Mouse (Mus musculus) liver, adult 2 months (tissue): ENCODE data around the gene Garnl3. TPM values are rescaled to one million over a fixed set of nuclear protein-coding genes. Genes with fewer than 3 reads are reported as not detected.
A peak's percentile ranks its signal among the peaks of the same experiment; 100 is the strongest.

Experiments
- DNase-seq: peaks from one replicate; pipeline ENCODE4 v3.0.0-alpha.2; 2011; ENCODE audit warnings: low read depth, low spot score; ENCODE audit errors: extremely low read depth
- H3K27ac ChIP-seq: fragments of 200-500 bp; replicated peaks from 2 replicates; pipeline ENCODE4 v1.5.1; 2012; ENCODE audit warnings: low read depth, mild to moderate bottlenecking, control low read depth, inconsistent platforms, low read length; ENCODE audit not compliant: insufficient read depth
- H3K27me3 ChIP-seq: fragments of 200-500 bp; 2 replicates; pipeline ENCODE4 v1.6.1; 2012; ENCODE audit warnings: mild to moderate bottlenecking, moderate library complexity, low read length, inconsistent platforms; ENCODE audit not compliant: control insufficient read depth, insufficient read depth
- H3K36me3 ChIP-seq: fragments of 200-500 bp; 2 replicates; pipeline ENCODE4 v1.6.1; 2012; ENCODE audit warnings: low read length, inconsistent platforms; ENCODE audit not compliant: control insufficient read depth, insufficient read depth
- H3K4me1 ChIP-seq: fragments of 200-500 bp; 2 replicates; pipeline ENCODE4 v1.6.1; 2011; ENCODE audit warnings: low read length; ENCODE audit not compliant: control insufficient read depth, insufficient read depth
- H3K4me3 ChIP-seq: fragments of 200-500 bp; 2 replicates; pipeline ENCODE4 v1.5.1; 2011; ENCODE audit warnings: low read depth, mild to moderate bottlenecking, control low read depth, low read length, moderate library complexity; ENCODE audit not compliant: insufficient read depth
- H3K79me2 ChIP-seq: fragments of 200-500 bp; 2 replicates; pipeline ENCODE4 v1.6.1; 2012; ENCODE audit warnings: inconsistent platforms, mild to moderate bottlenecking, low read length, moderate library complexity; ENCODE audit not compliant: control insufficient read depth, insufficient read depth
- H3K9ac ChIP-seq: fragments of 200-500 bp; 2 replicates; pipeline ENCODE4 v1.6.1; 2012; ENCODE audit warnings: low read depth, mild to moderate bottlenecking, control low read depth, inconsistent platforms, low read length
- CTCF ChIP-seq: fragments of 200-500 bp; IDR thresholded peaks from 2 replicates; pipeline ENCODE4 v1.5.1; 2011; ENCODE audit warnings: low read depth, low read length, control low read depth
- POLR2A ChIP-seq: fragments of 200-500 bp; IDR thresholded peaks from 2 replicates; pipeline ENCODE4 v1.6.1; 2011; ENCODE audit warnings: low read length, control low read depth; ENCODE audit not compliant: insufficient read depth; ENCODE audit errors: extremely low read depth
- WGBS: fragments of 180-500 bp; shearing (Covaris S2); methylation state at CpG from one replicate; pipeline ENCODE4 v1.1.7; 2018; 5-methylcytosine and 5-hydroxymethylcytosine counted together
- polyA plus RNA-seq: library from polyadenylated mRNA; depleted of rRNA; stranded (reverse); fragments of >200 nt; gene quantifications from 2 replicates; pipeline ENCODE4 v1.2.3, GENCODE M21; 2012
- total RNA-seq: library from RNA; depleted of rRNA; stranded (reverse); fragments of >200 nt; gene quantifications from 2 replicates; pipeline ENCODE4 v1.2.3, GENCODE M21; 2014

Garnl3 gene
- total and polyA plus RNA-seq, 2 experiments: 0.11 to 0.28 TPM

GRCm38 (mm10) chr2:33086671-33087363 is 44.6 kb downstream of the Garnl3 start:
- no peak for DNase-seq
- H3K79me2 ChIP-seq: no peaks in the 10 kb centered on the region
- H3K9ac ChIP-seq: no peak overlapping the region
- H3K27me3 ChIP-seq: no peaks in the 10 kb centered on the region
- H3K4me3 ChIP-seq: no peak overlapping the region
- no peak overlapping the region for H3K27ac ChIP-seq
- H3K36me3 ChIP-seq: no peaks in the 10 kb centered on the region
- WGBS: 79% methylated on average over 7 of the region's 7 CpGs
- TF ChIP-seq CTCF: no peak
- TF ChIP-seq POLR2A: no peak
- H3K4me1 ChIP-seq: no peaks in the 10 kb centered on the region

- Histone ChIP-seq H3K4me3 (no peak overlapping the region), H3K9ac (no peak overlapping the region), H3K27me3 (no peaks in the 10 kb centered on the region), H3K79me2 (no peaks in the 10 kb centered on the region), H3K27ac (no peak overlapping the region), H3K4me1 (no peaks in the 10 kb centered on the region), H3K36me3 (no peaks in the 10 kb centered on the region)
- no peak for DNase-seq
- TF ChIP-seq POLR2A (no peak), CTCF (no peak)
- 70% methylated on average over 7 of the region's 7 CpGs for WGBS
Measured at GRCm38 (mm10) chr2:33086016-33086596, 45.3 kb downstream of the Garnl3 start.

- Histone ChIP-seq H3K4me1 (no peaks in the 10 kb centered on the region), H3K79me2 (no peaks in the 10 kb centered on the region), H3K27me3 (no peaks in the 10 kb centered on the region), H3K4me3 (no peak overlapping the region), H3K9ac (no peak overlapping the region), H3K36me3 (no peaks in the 10 kb centered on the region), H3K27ac (no peak overlapping the region)
- no peak for DNase-seq
- 77% methylated on average over 3 of the region's 3 CpGs for WGBS
- TF ChIP-seq POLR2A (no peak), CTCF (no peak)
Measured at GRCm38 (mm10) chr2:33084221-33084620, 47.2 kb downstream of the Garnl3 start.

DNA sequence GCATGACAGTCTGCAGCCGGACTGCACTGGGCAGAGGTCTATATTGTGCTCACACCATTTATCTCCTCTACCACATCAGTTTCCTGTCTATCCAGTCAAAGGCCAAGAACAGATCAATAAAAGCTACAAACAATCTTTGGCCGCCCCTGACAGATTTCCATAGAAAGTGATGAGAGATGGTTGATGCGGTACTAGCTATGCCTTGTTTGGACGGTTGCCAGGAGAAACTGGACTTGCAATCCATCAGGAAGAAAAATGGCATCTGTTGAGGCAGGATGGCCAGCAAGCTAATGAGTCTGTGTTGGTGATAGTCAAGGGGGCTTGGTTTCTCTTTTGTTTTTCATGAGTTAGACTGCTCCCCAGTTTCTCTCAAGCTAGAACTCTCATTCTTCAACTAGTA is 51.3 kb downstream of the Garnl3 start:
- 21% methylated on average over 4 of the region's 4 CpGs for WGBS
- Histone ChIP-seq H3K27ac (no peak overlapping the region), H3K27me3 (no peaks in the 10 kb centered on the region), H3K4me3 (no peak overlapping the region), H3K79me2 (no peaks in the 10 kb centered on the region), H3K4me1 (no peaks in the 10 kb centered on the region), H3K36me3 (no peaks in the 10 kb centered on the region), H3K9ac (no peak overlapping the region)
- TF ChIP-seq POLR2A (no peak), CTCF (no peak)
- no peak for DNase-seq

GRCm38 (mm10) chr2:33077252-33077651 is 54.2 kb downstream of the Garnl3 start:
- Histone ChIP-seq H3K4me1 (no peaks in the 10 kb centered on the region), H3K9ac (no peak overlapping the region), H3K79me2 (no peaks in the 10 kb centered on the region), H3K27me3 (no peaks in the 10 kb centered on the region), H3K27ac (no peak overlapping the region), H3K36me3 (no peaks in the 10 kb centered on the region), H3K4me3 (no peak overlapping the region)
- TF ChIP-seq CTCF (0 out of 2 replicates have a peak, but pooled peaks have one; percentile 22), POLR2A (no peak)
- no peak for DNase-seq
- 51% methylated on average over 3 of the region's 3 CpGs for WGBS

DNA sequence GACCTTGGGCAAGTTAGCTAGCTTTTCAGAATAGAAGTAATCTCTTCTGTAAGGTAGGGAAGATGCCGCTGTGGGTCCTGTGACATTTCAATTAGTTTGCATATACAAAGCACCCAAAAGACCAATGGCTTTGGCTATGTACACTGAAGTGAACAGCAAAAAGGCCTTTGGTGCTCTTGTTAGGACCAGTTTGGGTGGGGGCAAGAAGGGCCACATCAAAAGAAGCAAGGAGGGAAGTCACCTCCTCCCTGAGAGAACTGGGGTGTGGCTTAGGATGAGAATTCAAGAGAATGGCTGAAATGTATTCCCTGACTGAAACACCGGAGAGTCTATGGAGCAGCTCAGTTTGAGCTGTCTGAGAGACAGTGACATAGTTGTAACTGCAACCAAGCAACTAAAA is 56.5 kb downstream of the Garnl3 start:
- TF ChIP-seq POLR2A (no peak), CTCF (no peak)
- no peak for DNase-seq
- Histone ChIP-seq H3K4me1 (no peaks in the 10 kb centered on the region), H3K36me3 (no peaks in the 10 kb centered on the region), H3K9ac (no peak overlapping the region), H3K4me3 (no peak overlapping the region), H3K27me3 (no peaks in the 10 kb centered on the region), H3K79me2 (no peaks in the 10 kb centered on the region), H3K27ac (no peak overlapping the region)
- WGBS: 84% methylated on average over 2 of the region's 2 CpGs
